Mouse (Mus musculus) brain, embryonic 14.5 days (tissue): ENCODE measurements around the gene Mtx1.

Experiments used
- CTCF ChIP-seq: fragments of 200-500 bp; IDR thresholded peaks from 2 replicates; pipeline ENCODE4 v1.5.1; 2012; ENCODE audit warnings: inconsistent platforms, mild to moderate bottlenecking, moderate library complexity, borderline replicate concordance; ENCODE audit not compliant: insufficient read depth, insufficient read length; ENCODE audit errors: extremely low read depth
- POLR2A ChIP-seq: fragments of 200-500 bp; IDR thresholded peaks from 2 replicates; pipeline ENCODE4 v1.6.1; 2012; ENCODE audit warnings: mild to moderate bottlenecking, inconsistent platforms, borderline replicate concordance; ENCODE audit not compliant: poor library complexity, insufficient read depth, insufficient read length, severe bottlenecking; ENCODE audit errors: extremely low read depth

- TF ChIP-seq POLR2A (no peak), CTCF (no peak)
These were observed 28.1 kb upstream of the Mtx1 start for GRCm38 (mm10) chr3:89254994-89255393.
